Mouse (Mus musculus) hematopoietic stem cell, adult 5-6 weeks (primary cell): ENCODE results near the gene Fmo4. TPM values are rescaled to one million over a fixed set of nuclear protein-coding genes. Genes with fewer than 3 reads are reported as not detected.

Experiments used
- total RNA-seq: library from RNA; stranded (forward); fragments of 172-1452, 232-1000 nt; gene quantifications from 2 replicates; pipeline ENCODE4 v1.2.3, GENCODE M21; 2017

Gene Fmo4
- total RNA-seq, 1 experiment from 2014 or later: not detected

Other genes with a start within 250 kb of the Fmo4 start
- 24.1 and 24.7 TPM in 2 replicates for gene Vamp4, start 243.5 kb downstream of the Fmo4 start, total RNA-seq
- not detected in 2 replicates for gene Myoc, start 174.8 kb downstream of the Fmo4 start, total RNA-seq
- gene Myocos, start 155.8 kb downstream of the Fmo4 start, total RNA-seq: not detected in 2 replicates
- 181 and 246 TPM in 2 replicates for gene Prrc2c, start 73.4 kb downstream of the Fmo4 start, total RNA-seq
- 2.0 TPM in 1 of 2 replicates, not detected in the other for gene Fmo1, start 52.6 kb upstream of the Fmo4 start, total RNA-seq
- gene Fmo2, start 84.8 kb upstream of the Fmo4 start, total RNA-seq: not detected in 2 replicates
- not detected in 2 replicates for gene Fmo6, start 123.5 kb upstream of the Fmo4 start, total RNA-seq
- not detected in 2 replicates for gene Fmo3, start 170.6 kb upstream of the Fmo4 start, total RNA-seq